Mouse (Mus musculus) CD8-positive naive resting alpha-beta T cell, adult 2 months (primary cell): ENCODE measurements around the gene Golga3.

Source experiments
- DNase-seq, 2 experiments: peaks; one replicate each; pipeline ENCODE4 v3.0.0; 2022; ENCODE audit warnings: low read depth in 2 of 2, low spot score in 2 of 2

The Golga3 gene

GRCm38 (mm10) chr5:110230780-110231461 lies 54.4 kb downstream of the Golga3 start, which contains the start of gene Ankle2:
TSS of gene Ankle2 (plus strand) at chr5:110231004.
- DNase-seq, result peak; percentile 91 to 95

GRCm38 (mm10) chr5:110231638-110232037 lies 55.1 kb downstream of the Golga3 start:
- peak in 1 of 2 experiments; percentile 1 for DNase-seq

GRCm38 (mm10) chr5:110232346-110232745 lies 55.8 kb downstream of the Golga3 start:
- no peak for DNase-seq

GRCm38 (mm10) chr5:110244091-110244490 lies 67.6 kb downstream of the Golga3 start:
- DNase-seq, result no peak

- no peak for DNase-seq
Observed at GRCm38 (mm10) chr5:110266941-110267340, 90.4 kb downstream of the Golga3 start.

GRCm38 (mm10) chr5:110269141-110270101 lies 92.9 kb downstream of the Golga3 start, which contains the start of gene Pgam5:
TSS of gene Pgam5 (minus strand) at chr5:110269913.
- peak; percentile 77 to 82 for DNase-seq

GRCm38 (mm10) chr5:110270242-110270641 lies 93.7 kb downstream of the Golga3 start:
- no peak for DNase-seq

- no peak for DNase-seq
Observed at GRCm38 (mm10) chr5:110274147-110274546, 97.6 kb downstream of the Golga3 start.

- no peak for DNase-seq
Observed at GRCm38 (mm10) chr5:110274846-110275245, 98.3 kb downstream of the Golga3 start.
